Mouse (Mus musculus) CD4-positive, CD25-positive, alpha-beta regulatory T cell (primary cell): ENCODE data around the gene 1700020N01Rik. TPM values are rescaled to one million over a fixed set of nuclear protein-coding genes. Genes with fewer than 3 reads are reported as not detected.

ENCODE experiments used
- polyA plus RNA-seq: library from polyadenylated mRNA; unstranded; fragments of 100-300 nt; shearing (Covaris generic); gene quantifications from one replicate; pipeline ENCODE4 v1.2.1, GENCODE M21; 2017

The 1700020N01Rik gene
- not detected for polyA plus RNA-seq

DNA sequence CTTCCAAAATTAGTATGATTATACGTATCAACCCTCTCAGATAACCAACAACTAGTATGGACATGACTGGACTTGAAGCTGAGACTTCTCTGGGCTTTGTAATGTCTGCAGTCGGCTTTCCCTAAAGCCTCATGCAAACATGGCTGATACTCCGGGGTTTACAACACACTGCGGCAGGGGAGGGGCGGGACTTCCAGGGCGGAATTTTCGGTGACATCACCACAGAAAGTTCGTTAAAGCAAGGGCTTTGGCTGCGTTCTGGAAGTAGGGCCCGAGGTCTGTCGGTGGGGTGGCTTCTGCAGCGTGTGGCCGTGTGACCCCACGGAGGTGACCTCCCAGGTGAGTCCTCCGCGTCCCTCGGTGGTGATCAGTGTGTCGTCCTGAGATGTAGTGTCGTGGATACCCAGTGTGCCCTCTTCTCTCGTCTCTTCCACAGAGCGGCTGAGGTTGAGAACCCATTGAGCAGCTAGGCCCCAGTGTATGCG lies at the start of gene 1700020N01Rik:
TSS of gene 1700020N01Rik (plus strand) at position 250 of the 485 bp plus-strand sequence.

Other genes with a start within 250 kb of the 1700020N01Rik start
- not detected for gene Aldh8a1, start 215.9 kb upstream of the 1700020N01Rik start, polyA plus RNA-seq